Mouse (Mus musculus) retina, postnatal 7 days (tissue): ENCODE data around the gene Gm35134.
"Not testable (repeated sequence)": the region's sequence is repeated elsewhere in the genome, so short reads cannot be mapped to it uniquely, and the experiment has no call there.

ENCODE experiments used
- DNase-seq: peaks from one replicate; pipeline ENCODE4 v3.0.0-alpha.2; 2012; ENCODE audit warnings: low read depth, low spot score

Gene Gm35134

GRCm38 (mm10) chrY:19112707-19113106 lies at the start of gene Gm35134:
TSS of gene Gm35134 (plus strand) at chrY:19113007.
- DNase-seq = not testable (repeated sequence)
